Mouse (Mus musculus) lung, postnatal 0 days (tissue): ENCODE results near the gene Trim61. TPM values are rescaled to one million over a fixed set of nuclear protein-coding genes. Genes with fewer than 3 reads are reported as not detected.

Experiments
- ATAC-seq: fragments of 200-750 bp; cut with Nextera tagmentation; 2 replicates; pipeline ENCODE4 v1.8.0; 2017; ENCODE audit warnings: moderate library complexity
- DNase-seq: peaks from one replicate; pipeline ENCODE4 v3.0.0-alpha.2; 2016; ENCODE audit warnings: low spot score
- H3K27ac ChIP-seq: fragments of 300-500 bp; sonication (generic); 2 replicates; pipeline ENCODE4 v1.5.1; 2014; ENCODE audit warnings: antibody characterized with exemption, mild to moderate bottlenecking, low read length, mixed read lengths
- H3K27me3 ChIP-seq: fragments of 300-500 bp; sonication (generic); replicated peaks from 2 replicates; pipeline ENCODE4 v1.6.1; 2014; ENCODE audit warnings: low read length, mixed read lengths; ENCODE audit not compliant: insufficient read depth
- H3K36me3 ChIP-seq: fragments of 300-500 bp; sonication (generic); 2 replicates; pipeline ENCODE4 v1.6.1; 2014; ENCODE audit warnings: low read length, mixed read lengths; ENCODE audit not compliant: insufficient read depth
- H3K4me1 ChIP-seq: fragments of 300-500 bp; sonication (generic); 2 replicates; pipeline ENCODE4 v1.6.1; 2014; ENCODE audit warnings: antibody characterized with exemption, low read depth, low read length, mixed read lengths; ENCODE audit not compliant: insufficient read depth
- H3K4me2 ChIP-seq: fragments of 300-500 bp; sonication (generic); replicated peaks from 2 replicates; pipeline ENCODE4 v1.6.1; 2014; ENCODE audit warnings: low read depth, mild to moderate bottlenecking, low read length, moderate library complexity, mixed read lengths
- H3K4me3 ChIP-seq: fragments of 300-500 bp; sonication (generic); 2 replicates; pipeline ENCODE4 v1.5.1; 2014; ENCODE audit warnings: low read depth, low read length
- H3K9ac ChIP-seq: fragments of 300-500 bp; sonication (generic); replicated peaks from 2 replicates; pipeline ENCODE4 v1.6.1; 2014; ENCODE audit warnings: low read depth, mild to moderate bottlenecking
- H3K9me3 ChIP-seq: fragments of 300-500 bp; sonication (generic); 2 replicates; pipeline ENCODE4 v1.6.1; 2016; ENCODE audit warnings: low read length, mixed read lengths
- CTCF ChIP-seq: IDR thresholded peaks from 2 replicates; pipeline ENCODE4 v1.5.1; 2016; ENCODE audit warnings: antibody characterized with exemption, mild to moderate bottlenecking
- EP300 ChIP-seq: IDR thresholded peaks from 2 replicates; pipeline ENCODE4 v1.6.1; 2016; ENCODE audit warnings: antibody characterized with exemption, mild to moderate bottlenecking, control low read depth
- WGBS: fragments of 180-500 bp; shearing (Covaris S2); extraction: QIAGEN DNeasy Blood & Tissue Kit; methylation state at CpG from one replicate; pipeline ENCODE4 v1.1.7; 2014; 5-methylcytosine and 5-hydroxymethylcytosine counted together
- polyA plus RNA-seq: library from polyadenylated mRNA; unstranded; fragments of >200 nt; fragmentation: Nextera tagmentation; extraction: Ambion mirVana; gene quantifications from 2 replicates; pipeline ENCODE4 v1.2.1, GENCODE M21; 2015

Gene Trim61
- polyA plus RNA-seq, 1 experiment from 2014 or later = not detected

DNA sequence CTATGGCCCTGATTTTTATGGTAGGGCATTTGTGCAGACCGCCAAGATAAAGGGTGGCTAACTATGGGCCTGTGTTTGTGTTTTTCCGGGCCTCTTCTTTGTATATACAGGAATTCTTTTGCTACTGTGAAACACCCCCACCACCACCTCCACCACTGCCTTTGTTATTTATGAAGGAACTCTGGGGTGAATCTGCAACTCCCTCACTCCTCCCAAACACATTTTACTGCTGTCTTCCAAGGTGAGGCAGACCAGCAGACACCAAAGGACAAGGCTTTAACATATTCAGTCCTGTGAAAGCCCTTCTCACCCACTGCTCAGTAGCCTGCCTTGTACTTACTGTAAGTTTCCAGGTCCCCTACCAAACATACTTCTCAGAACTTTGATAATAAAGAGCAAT lies 15.8 kb upstream of the Trim61 start:
- Histone ChIP-seq H3K4me3 (no peak overlapping the region), H3K4me1 (no peaks in the 10 kb centered on the region; the same call in 1 of the 2 replicates), H3K27me3 (no peaks in the 10 kb centered on the region), H3K27ac (no peak overlapping the region), H3K4me2 (no peak overlapping the region), H3K36me3 (no peaks in the 10 kb centered on the region), H3K9ac (no peak overlapping the region), H3K9me3 (no peaks in the 10 kb centered on the region)
- WGBS = 54% methylated on average over 2 of the region's 2 CpGs
- TF ChIP-seq EP300 (no peak), CTCF (no peak)
- DNase-seq (no peak), ATAC-seq (no peak)

DNA sequence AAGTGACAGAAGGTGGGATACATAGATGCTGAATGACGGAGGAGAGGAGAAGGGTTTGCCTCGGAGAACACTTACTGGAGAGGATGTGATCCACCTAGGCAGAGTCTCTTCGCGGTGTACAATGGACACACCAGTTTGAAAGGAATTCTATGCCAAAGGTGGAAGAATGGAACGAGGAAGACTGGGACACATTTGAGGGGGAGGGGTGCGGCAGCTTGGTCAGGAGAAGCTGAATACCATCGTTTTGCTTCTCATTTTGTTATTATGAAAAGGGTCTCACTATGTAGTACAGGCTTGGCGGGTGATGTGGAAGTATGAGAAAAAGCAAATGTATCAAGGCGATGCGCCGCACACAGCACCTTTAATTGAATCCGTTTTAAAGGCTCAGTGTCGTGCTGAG lies 14.7 kb upstream of the Trim61 start:
- Histone ChIP-seq H3K9ac (no peak overlapping the region), H3K9me3 (no peaks in the 10 kb centered on the region), H3K27ac (no peak overlapping the region), H3K36me3 (no peaks in the 10 kb centered on the region), H3K4me1 (no peaks in the 10 kb centered on the region; the same call in 1 of the 2 replicates), H3K27me3 (no peaks in the 10 kb centered on the region), H3K4me2 (no peak overlapping the region), H3K4me3 (no peak overlapping the region)
- ATAC-seq (no peak), DNase-seq (no peak)
- WGBS = 73% methylated on average over 13 of the region's 13 CpGs
- no peak for TF ChIP-seq CTCF
- TF ChIP-seq EP300 = no peak

DNA sequence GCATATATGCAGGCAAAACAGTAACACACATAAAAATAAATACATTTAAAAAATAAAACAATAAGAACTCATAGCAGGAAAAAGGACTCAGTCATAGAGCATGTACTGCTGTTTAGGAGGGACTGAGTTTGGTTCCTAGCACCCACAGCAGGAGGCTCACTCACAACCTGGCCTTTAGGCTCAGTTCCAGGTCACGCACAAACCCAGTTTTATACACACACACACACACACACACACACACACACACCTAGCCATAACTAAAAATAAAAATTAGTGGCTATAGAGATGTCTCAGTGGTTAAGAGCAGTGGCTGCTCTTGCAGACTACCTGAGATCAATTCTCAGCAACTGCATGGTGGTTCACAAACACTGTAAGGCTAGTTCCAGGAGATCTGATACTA lies 13.8 kb upstream of the Trim61 start:
- Histone ChIP-seq H3K4me3 (no peak overlapping the region), H3K4me2 (no peak overlapping the region), H3K27me3 (no peaks in the 10 kb centered on the region), H3K27ac (no peak overlapping the region), H3K9me3 (no peaks in the 10 kb centered on the region), H3K4me1 (no peaks in the 10 kb centered on the region; the same call in 1 of the 2 replicates), H3K36me3 (no peaks in the 10 kb centered on the region), H3K9ac (no peak overlapping the region)
- DNase-seq (no peak), ATAC-seq (no peak)
- TF ChIP-seq EP300 (no peak), CTCF (no peak)
- WGBS = 100% methylated on average over 1 of the region's 1 CpGs

DNA sequence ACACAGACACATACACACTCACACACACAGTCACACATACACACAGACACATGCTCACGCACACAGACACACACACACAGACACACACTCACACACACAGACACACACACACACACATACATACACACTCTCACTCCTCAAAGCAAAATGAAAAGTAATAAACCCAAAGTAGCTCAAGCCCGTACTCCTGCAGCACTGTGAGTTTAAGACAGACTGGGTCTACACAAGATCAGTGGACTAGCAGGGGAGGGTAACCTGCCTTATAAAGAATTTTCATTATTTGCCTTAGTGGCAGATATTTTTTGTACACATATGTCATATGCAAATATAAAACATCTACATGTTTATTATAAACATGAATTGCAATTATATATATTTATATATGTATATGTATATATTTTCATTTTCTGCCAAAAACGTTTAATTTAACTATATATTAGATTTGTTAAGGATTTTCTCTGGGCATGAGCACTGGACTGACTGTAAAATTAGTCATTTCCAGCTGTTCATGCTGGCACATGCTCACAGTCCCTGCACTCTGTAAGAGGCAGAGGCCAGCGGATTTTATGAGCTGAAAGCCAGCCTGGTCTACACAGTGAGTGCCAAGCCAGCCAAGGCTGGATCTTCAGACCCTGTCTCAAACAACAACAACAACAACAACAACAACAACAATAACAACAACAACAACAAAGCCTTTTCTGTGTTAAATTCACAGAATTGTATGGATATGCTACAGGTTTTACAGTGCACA lies 12.6 kb upstream of the Trim61 start:
- Histone ChIP-seq H3K9me3 (no peaks in the 10 kb centered on the region), H3K27ac (no peak overlapping the region), H3K4me2 (no peak overlapping the region), H3K36me3 (no peaks in the 10 kb centered on the region), H3K27me3 (no peaks in the 10 kb centered on the region), H3K4me3 (no peak overlapping the region), H3K4me1 (no peaks in the 10 kb centered on the region), H3K9ac (no peak overlapping the region)
- no peak for ATAC-seq
- no peak for DNase-seq
- TF ChIP-seq CTCF = no peak
- no peak for TF ChIP-seq EP300
- WGBS = 65% methylated on average over 4 of the region's 4 CpGs

DNA sequence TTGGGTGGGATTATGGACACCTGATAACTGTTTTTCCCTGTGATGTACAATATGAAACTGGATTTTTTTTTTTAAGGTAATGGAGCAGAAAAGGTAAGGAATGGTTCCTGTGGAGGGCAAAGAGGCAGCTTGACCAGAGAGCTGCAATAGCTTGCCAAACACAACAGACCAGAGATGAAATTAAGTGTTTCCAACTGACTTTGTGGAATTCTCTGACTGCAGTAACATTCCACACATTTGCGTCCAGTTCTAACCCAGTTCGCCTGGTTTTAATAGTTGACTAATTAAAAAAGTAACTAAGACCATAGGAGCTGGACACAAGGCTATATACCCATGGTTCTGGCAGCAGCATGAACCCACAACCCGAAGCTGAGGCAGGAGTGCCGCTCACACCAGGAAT lies 11.5 kb upstream of the Trim61 start:
- no peak for TF ChIP-seq CTCF
- TF ChIP-seq EP300 = no peak
- Histone ChIP-seq H3K4me2 (no peak overlapping the region), H3K27ac (no peak overlapping the region), H3K4me1 (no peaks in the 10 kb centered on the region), H3K36me3 (no peaks in the 10 kb centered on the region), H3K9ac (no peak overlapping the region), H3K27me3 (no peaks in the 10 kb centered on the region), H3K4me3 (no peak overlapping the region), H3K9me3 (no peaks in the 10 kb centered on the region)
- WGBS = 73% methylated on average over 4 of the region's 4 CpGs
- DNase-seq = no peak
- no peak for ATAC-seq

DNA sequence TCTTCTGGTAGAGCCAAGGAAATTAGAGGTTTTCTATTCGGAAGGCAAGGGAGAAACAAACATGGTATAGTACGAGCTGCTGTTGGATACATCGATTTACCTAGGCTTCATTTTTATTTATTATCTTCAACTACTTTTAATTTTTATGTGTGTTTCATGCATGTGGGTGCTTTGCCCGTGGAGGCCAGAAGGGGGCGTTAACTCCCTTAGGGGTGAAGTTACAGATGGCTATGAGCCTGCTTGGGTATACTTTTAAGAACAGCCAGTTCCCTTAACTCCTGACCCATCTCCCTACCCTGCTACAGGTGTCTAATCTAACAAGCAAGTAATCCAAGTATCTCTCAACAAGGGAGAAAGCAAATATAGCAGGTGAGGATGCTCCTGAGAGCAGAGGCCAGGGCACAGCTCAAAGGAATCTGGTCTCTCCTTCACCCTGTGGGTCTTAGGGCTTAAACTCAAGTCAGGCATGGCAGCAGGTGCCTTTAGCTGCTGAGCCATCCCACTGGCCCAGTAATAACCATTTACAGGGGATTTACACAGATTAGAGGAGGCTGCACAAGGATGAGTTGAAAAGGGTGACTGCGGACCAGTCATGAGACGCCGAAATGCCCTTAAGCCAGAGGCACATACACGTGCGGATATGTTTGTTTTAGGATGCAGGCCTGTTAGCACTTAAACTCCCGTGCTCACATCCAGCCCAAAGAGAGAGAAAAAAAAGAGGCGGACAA lies 10.8 kb upstream of the Trim61 start:
- Histone ChIP-seq H3K27ac (no peak overlapping the region), H3K36me3 (no peaks in the 10 kb centered on the region)
- 76% methylated on average over 12 of the region's 12 CpGs for WGBS

More for the DNA sequence above, 10.8 kb upstream of the Trim61 start:
- Histone ChIP-seq H3K4me2 (no peak overlapping the region), H3K4me1 (no peaks in the 10 kb centered on the region), H3K9ac (no peak overlapping the region), H3K27me3 (no peaks in the 10 kb centered on the region), H3K9me3 (no peaks in the 10 kb centered on the region), H3K4me3 (no peak overlapping the region)
- ATAC-seq (no peak), DNase-seq (no peak)
- TF ChIP-seq CTCF = no peak
- TF ChIP-seq EP300 = no peak
